Mouse (Mus musculus) embryo, embryonic 11 days (tissue): ENCODE results near the gene Ocel1.

Experiments
- DNase-seq: peaks from one replicate; pipeline ENCODE4 v3.0.0-alpha.2; 2015

Ocel1 gene

GRCm38 (mm10) chr8:71380178-71381171 is 9.4 kb downstream of the Ocel1 start:
- peak; percentile 42 for DNase-seq

- peak; percentile 90 for DNase-seq
Observed at GRCm38 (mm10) chr8:71381421-71381970, 10.4 kb downstream of the Ocel1 start, which contains the start of gene Nr2f6. Nr2f6 (minus strand) TSS chr8:71381960.

- DNase-seq, result peak; percentile 95
Observed at GRCm38 (mm10) chr8:71381971-71382961, 11.2 kb downstream of the Ocel1 start.

- peak; percentile 41 for DNase-seq
Observed at GRCm38 (mm10) chr8:71383396-71383795, 12.3 kb downstream of the Ocel1 start.

- no peak for DNase-seq
Observed at GRCm38 (mm10) chr8:71383860-71384259, 12.8 kb downstream of the Ocel1 start.

GRCm38 (mm10) chr8:71385212-71385835 is 14.2 kb downstream of the Ocel1 start:
- no peak for DNase-seq

- no peak for DNase-seq
Observed at GRCm38 (mm10) chr8:71388267-71388666, 17.2 kb downstream of the Ocel1 start.

GRCm38 (mm10) chr8:71391696-71392095 is 20.6 kb downstream of the Ocel1 start:
- no peak for DNase-seq

- no peak for DNase-seq
Observed at GRCm38 (mm10) chr8:71392391-71392790, 21.3 kb downstream of the Ocel1 start.

GRCm38 (mm10) chr8:71392871-71393270 is 21.8 kb downstream of the Ocel1 start:
- peak; percentile 76 for DNase-seq

GRCm38 (mm10) chr8:71394481-71394880 is 23.4 kb downstream of the Ocel1 start:
- DNase-seq, result no peak

- DNase-seq, result no peak
Observed at GRCm38 (mm10) chr8:71395071-71395470, 24.0 kb downstream of the Ocel1 start.

GRCm38 (mm10) chr8:71395629-71396028 is 24.5 kb downstream of the Ocel1 start, which contains the start of gene Ushbp1:
Ushbp1 (minus strand) TSS chr8:71395802.
- DNase-seq, result no peak

GRCm38 (mm10) chr8:71396639-71397305 is 25.7 kb downstream of the Ocel1 start, which contains the start of gene Babam1:
Babam1 (plus strand) TSS chr8:71396861.
- DNase-seq, result peak; percentile 96

- no peak for DNase-seq
Observed at GRCm38 (mm10) chr8:71397701-71398100, 26.6 kb downstream of the Ocel1 start.

- DNase-seq, result no peak
Observed at GRCm38 (mm10) chr8:71400826-71401225, 29.7 kb downstream of the Ocel1 start.

- DNase-seq, result no peak
Observed at GRCm38 (mm10) chr8:71401454-71401853, 30.4 kb downstream of the Ocel1 start.

GRCm38 (mm10) chr8:71402446-71402964 is 31.4 kb downstream of the Ocel1 start:
- DNase-seq, result no peak

GRCm38 (mm10) chr8:71403107-71403885 is 32.2 kb downstream of the Ocel1 start:
- DNase-seq, result no peak

- no peak for DNase-seq
Observed at GRCm38 (mm10) chr8:71404011-71404410, 32.9 kb downstream of the Ocel1 start.
